Mouse (Mus musculus) MEL (cell line): ENCODE measurements around the gene Rpl31. TPM values are rescaled to one million over a fixed set of nuclear protein-coding genes. Genes with fewer than 3 reads are reported as not detected.

ENCODE experiments used
- DNase-seq: peaks from one replicate; pipeline ENCODE4 v3.0.0; 2011; ENCODE audit warnings: low read depth, low spot score
- H3K27ac ChIP-seq: 2 replicates; pipeline ENCODE4 v1.5.1; 2012; ENCODE audit warnings: low read depth, mild to moderate bottlenecking, control low read depth, low read length, moderate library complexity; ENCODE audit not compliant: control insufficient read depth
- H3K27me3 ChIP-seq, 2 experiments: fragments of 150-350 bp in 1 of 2; sonication (generic) in 1 of 2; 2 replicates each; pipeline ENCODE4 v1.6.1; 2012; ENCODE audit warnings: low read length in 2 of 2, mild to moderate bottlenecking in 2 of 2, improper control_type of control experiment in 1 of 2, moderate library complexity in 1 of 2; ENCODE audit not compliant: insufficient read depth in 2 of 2, control insufficient read depth in 1 of 2
- H3K36me3 ChIP-seq, 2 experiments: 2 replicates each; pipeline ENCODE4 v1.6.1; 2012 to 2014; ENCODE audit warnings: low read length in 2 of 2, improper control_type of control experiment in 1 of 2, inconsistent platforms in 1 of 2, mild to moderate bottlenecking in 1 of 2; ENCODE audit not compliant: insufficient read depth in 2 of 2, control insufficient read depth in 1 of 2
- H3K4me1 ChIP-seq, 2 experiments: fragments of 150-350 bp in 1 of 2; sonication (generic) in 1 of 2; 2 replicates each; pipeline ENCODE4 v1.6.1; 2012; ENCODE audit warnings: low read length in 2 of 2, improper control_type of control experiment in 1 of 2, mild to moderate bottlenecking in 1 of 2; ENCODE audit not compliant: insufficient read depth in 2 of 2, control insufficient read depth in 1 of 2
- H3K4me3 ChIP-seq, 2 experiments: fragments of 150-350 bp in 1 of 2; sonication (generic) in 1 of 2; 2 replicates each; pipeline ENCODE4 v1.5.1; 2012; ENCODE audit warnings: low read depth in 2 of 2, low read length in 2 of 2, mild to moderate bottlenecking in 2 of 2, moderate library complexity in 2 of 2, control low read depth in 1 of 2, improper control_type of control experiment in 1 of 2; ENCODE audit not compliant: control insufficient read depth in 1 of 2, insufficient read depth in 1 of 2
- H3K79me2 ChIP-seq: 2 replicates; pipeline ENCODE4 v1.6.1; 2012; ENCODE audit warnings: mild to moderate bottlenecking, low read length, moderate library complexity; ENCODE audit not compliant: control insufficient read depth, poor library complexity, insufficient read depth
- H3K9ac ChIP-seq: 2 replicates; pipeline ENCODE4 v1.6.1; 2012; ENCODE audit warnings: low read depth, mild to moderate bottlenecking, control low read depth, low read length, moderate library complexity; ENCODE audit not compliant: control insufficient read depth, poor library complexity, severe bottlenecking
- H3K9me3 ChIP-seq: fragments of 150-350 bp; sonication (generic); replicated peaks from 2 replicates; pipeline ENCODE4 v1.6.1; 2012; ENCODE audit warnings: mild to moderate bottlenecking, low read length, improper control_type of control experiment, moderate library complexity; ENCODE audit not compliant: insufficient read depth
- BHLHE40 ChIP-seq: IDR thresholded peaks from 2 replicates; pipeline ENCODE4 v1.6.1; 2012; ENCODE audit warnings: low read depth, mild to moderate bottlenecking, inconsistent platforms, low read length, improper control_type of control experiment, borderline replicate concordance
- CHD1 ChIP-seq: IDR thresholded peaks from 2 replicates; pipeline ENCODE4 v1.6.1; 2012; ENCODE audit warnings: low read depth, mild to moderate bottlenecking, inconsistent platforms, low read length, improper control_type of control experiment
- E2F4 ChIP-seq: IDR thresholded peaks from 2 replicates; pipeline ENCODE4 v1.6.1; 2011; ENCODE audit warnings: low read depth, low read length, improper control_type of control experiment, borderline replicate concordance
- EP300 ChIP-seq, 2 experiments: IDR thresholded peaks; 2 replicates each; pipeline ENCODE4 v1.6.1; 2011; ENCODE audit warnings: improper control_type of control experiment in 2 of 2, low read length in 2 of 2, low read depth in 1 of 2, mild to moderate bottlenecking in 1 of 2
- ETS1 ChIP-seq: IDR thresholded peaks from 2 replicates; pipeline ENCODE4 v1.6.1; 2012; ENCODE audit warnings: low read depth, mild to moderate bottlenecking, inconsistent platforms, low read length, improper control_type of control experiment, moderate library complexity
- GABPA ChIP-seq: IDR thresholded peaks from 2 replicates; pipeline ENCODE4 v1.6.1; 2012; ENCODE audit warnings: low read depth, mild to moderate bottlenecking, inconsistent platforms, low read length, improper control_type of control experiment, moderate library complexity
- GATA1 ChIP-seq: IDR thresholded peaks from 2 replicates; pipeline ENCODE4 v1.6.1; 2011; ENCODE audit warnings: low read depth, low read length, improper control_type of control experiment
- MAX ChIP-seq: IDR thresholded peaks from 2 replicates; pipeline ENCODE4 v1.6.1; 2011; ENCODE audit warnings: low read length, improper control_type of control experiment
- MEF2A ChIP-seq: IDR thresholded peaks from 2 replicates; pipeline ENCODE4 v1.6.1; 2014; ENCODE audit warnings: low read depth, mild to moderate bottlenecking, inconsistent platforms, low read length, improper control_type of control experiment; ENCODE audit not compliant: poor library complexity, insufficient replicate concordance, severe bottlenecking; ENCODE audit errors: extremely low read depth
- MYB ChIP-seq: IDR thresholded peaks from 2 replicates; pipeline ENCODE4 v1.6.1; 2011; ENCODE audit warnings: mild to moderate bottlenecking, low read depth, low read length, improper control_type of control experiment
- NELFE ChIP-seq: IDR thresholded peaks from 2 replicates; pipeline ENCODE4 v1.6.1; 2011; ENCODE audit warnings: low read depth, low read length, improper control_type of control experiment
- NRF1 ChIP-seq: IDR thresholded peaks from 2 replicates; pipeline ENCODE4 v1.6.1; 2014; ENCODE audit warnings: low read depth, mild to moderate bottlenecking, inconsistent platforms, low read length, improper control_type of control experiment, moderate library complexity; ENCODE audit not compliant: poor library complexity, insufficient read depth, severe bottlenecking
- POLR2AphosphoS2 ChIP-seq: IDR thresholded peaks from 2 replicates; pipeline ENCODE4 v1.6.1; 2011; ENCODE audit warnings: low read length, improper control_type of control experiment
- RAD21 ChIP-seq: IDR thresholded peaks from 2 replicates; pipeline ENCODE4 v1.6.1; 2011; ENCODE audit warnings: mild to moderate bottlenecking, low read depth, low read length, improper control_type of control experiment
- SMC3 ChIP-seq: IDR thresholded peaks from 2 replicates; pipeline ENCODE4 v1.6.1; 2011; ENCODE audit warnings: low read depth, low read length, improper control_type of control experiment
- TAL1 ChIP-seq: IDR thresholded peaks from 2 replicates; pipeline ENCODE4 v1.6.1; 2012; ENCODE audit warnings: mild to moderate bottlenecking, inconsistent platforms, low read length, moderate library complexity, mixed read lengths
- USF1 ChIP-seq: IDR thresholded peaks from 2 replicates; pipeline ENCODE4 v1.6.1; 2014; ENCODE audit warnings: low read depth, mild to moderate bottlenecking, inconsistent platforms, low read length, improper control_type of control experiment, moderate library complexity
- USF2 ChIP-seq, 2 experiments: IDR thresholded peaks; 2 replicates each; pipeline ENCODE4 v1.6.1; 2011 to 2012; ENCODE audit warnings: improper control_type of control experiment in 2 of 2, low read length in 2 of 2, borderline replicate concordance in 1 of 2, inconsistent platforms in 1 of 2, low read depth in 1 of 2, mild to moderate bottlenecking in 1 of 2; ENCODE audit not compliant: insufficient read depth in 1 of 2
- ZC3H11A ChIP-seq: IDR thresholded peaks from 2 replicates; pipeline ENCODE4 v1.6.1; 2012; ENCODE audit warnings: low read depth, mild to moderate bottlenecking, inconsistent platforms, low read length, improper control_type of control experiment
- ZKSCAN1 ChIP-seq: IDR thresholded peaks from 2 replicates; pipeline ENCODE4 v1.6.1; 2012; ENCODE audit warnings: low read depth, mild to moderate bottlenecking, inconsistent platforms, low read length, improper control_type of control experiment, moderate library complexity
- ZNF384 ChIP-seq: IDR thresholded peaks from 2 replicates; pipeline ENCODE4 v1.6.1; 2012; ENCODE audit warnings: low read depth, mild to moderate bottlenecking, inconsistent platforms, low read length, improper control_type of control experiment
- polyA plus RNA-seq, 2 experiments: library from polyadenylated mRNA; stranded (reverse) in 1 of 2; unstranded in 1 of 2; fragments of >175 nt in 1 of 2; fragments of >200 nt in 1 of 2; gene quantifications; 2 replicates each; pipeline versions ENCODE4 v1.2.1 to v1.2.4; 2012; ENCODE audit warnings: low replicate concordance in 2 of 2, low read depth in 1 of 2; ENCODE audit not compliant: insufficient read length in 2 of 2, insufficient read depth in 1 of 2, missing spikeins in 1 of 2
- total RNA-seq: library from RNA; depleted of rRNA; stranded (reverse); fragments of 300-350 nt; gene quantifications from 2 replicates; pipeline ENCODE4 v1.2.3, GENCODE M21; 2012

The Rpl31 gene
- total and polyA plus RNA-seq, 3 experiments: 848 to 2,111 TPM; not detected in 1

DNA sequence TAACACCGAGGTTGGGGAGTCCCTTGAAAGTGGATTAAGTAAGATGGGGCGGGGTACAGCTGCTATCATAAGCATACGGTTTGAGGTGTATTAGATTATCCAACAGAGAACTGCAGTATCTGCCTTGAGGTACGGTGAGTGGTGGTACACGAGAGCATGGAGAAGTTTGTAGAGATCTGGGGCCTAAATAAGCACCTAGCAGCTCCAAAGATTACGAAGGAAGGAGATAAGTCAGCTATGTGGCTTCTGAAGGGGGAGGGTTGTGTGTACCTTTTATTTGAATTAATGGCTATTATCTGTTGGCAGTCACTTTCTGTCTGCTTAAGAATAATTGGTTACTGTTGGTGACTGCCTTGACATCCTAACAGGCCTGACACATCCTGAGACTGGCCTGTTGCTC lies 2.8 kb downstream of the Rpl31 start:
- DNase-seq: peak; percentile 46
- H3K79me2 ChIP-seq: peaks cover 25% of the 10 kb centered on the region
- peak overlapping the region in 1 of 2 experiments; percentile 98; a peak in 1 of 4 replicates for H3K4me3 ChIP-seq
- peaks cover 2 to 21% of the 10 kb centered on the region in 2 experiments; a peak in 2 of 4 replicates for H3K4me1 ChIP-seq
- TF ChIP-seq BHLHE40 (no peak), ZKSCAN1 (no peak), GATA1 (peak; percentile 52), SMC3 (no peak), EP300 (IDR thresholded peaks at IDR 0.05; ENCODE audit: low read depth in 1 of 2, low read length in 2 of 2) (peak in 1 of 2 experiments; percentile 24; a peak in 1 of 4 replicates), MAX (no peak), GABPA (no peak), CHD1 (no peak), NRF1 (no peak), ZNF384 (no peak), USF2 (IDR thresholded peaks at IDR 0.05; ENCODE audit: borderline replicate concordance in 1 of 2, insufficient read depth in 1 of 2, low read depth in 1 of 2, low read length in 2 of 2) (no peak), MEF2A (no peak), POLR2AphosphoS2 (no peak), RAD21 (no peak), ETS1 (0 out of 2 replicates have a peak, but pooled peaks have one; percentile 4), E2F4 (no peak), USF1 (no peak), MYB (peak; percentile 6; the same call in 1 of the 2 replicates), NELFE (no peak), TAL1 (no peak), ZC3H11A (no peak)
- H3K27ac ChIP-seq: peak overlapping the region; percentile 81
- H3K36me3 ChIP-seq: peaks cover 24 to 26% of the 10 kb centered on the region in 2 experiments
- H3K9ac ChIP-seq: peak overlapping the region; percentile 98
- H3K27me3 ChIP-seq: no peaks in the 10 kb centered on the region
- H3K9me3 ChIP-seq: no peaks in the 10 kb centered on the region
